Mouse (Mus musculus) liver, embryonic 14.5 days (tissue): ENCODE data around the gene Psrc1. TPM values are rescaled to one million over a fixed set of nuclear protein-coding genes. Genes with fewer than 3 reads are reported as not detected.
A peak's percentile ranks its signal among the peaks of the same experiment; 100 is the strongest.

Source experiments
- ATAC-seq: fragments of 200-750 bp; cut with Nextera tagmentation; 2 replicates; pipeline ENCODE4 v1.8.0; 2017; ENCODE audit warnings: moderate number of reproducible peaks, mild to moderate bottlenecking, moderate library complexity; ENCODE audit not compliant: insufficient read depth
- DNase-seq, 3 experiments: peaks; one replicate each; pipeline ENCODE4 v3.0.0-alpha.2; 2012 to 2013; ENCODE audit warnings: low read depth in 3 of 3, low spot score in 3 of 3
- H3K27ac ChIP-seq: fragments of 300-500 bp; sonication (generic); 2 replicates; pipeline ENCODE4 v1.5.1; 2014; ENCODE audit warnings: moderate library complexity, mild to moderate bottlenecking, control low read depth, inconsistent platforms
- H3K27me3 ChIP-seq: fragments of 300-500 bp; sonication (generic); 2 replicates; pipeline ENCODE4 v1.6.1; 2014; ENCODE audit warnings: mild to moderate bottlenecking, low read length, moderate library complexity; ENCODE audit not compliant: control insufficient read depth, insufficient read depth
- H3K36me3 ChIP-seq: fragments of 300-500 bp; sonication (generic); replicated peaks from 2 replicates; pipeline ENCODE4 v1.6.1; 2014; ENCODE audit warnings: low read depth; ENCODE audit not compliant: control insufficient read depth, insufficient read depth
- H3K4me1 ChIP-seq, 2 experiments: fragments of 200-500 bp in 1 of 2; fragments of 300-500 bp in 1 of 2; sonication (generic) in 1 of 2; replicated peaks; 2 replicates each; pipeline ENCODE4 v1.6.1; 2012 to 2014; ENCODE audit warnings: antibody characterized with exemption in 1 of 2, inconsistent platforms in 1 of 2, low read length in 1 of 2; ENCODE audit not compliant: control insufficient read depth in 2 of 2, insufficient read depth in 2 of 2
- H3K4me2 ChIP-seq: fragments of 300-500 bp; sonication (generic); 2 replicates; pipeline ENCODE4 v1.6.1; 2014; ENCODE audit warnings: low read depth, mild to moderate bottlenecking, control low read depth, moderate library complexity
- H3K4me3 ChIP-seq, 2 experiments: fragments of 200-500 bp in 1 of 2; fragments of 300-500 bp in 1 of 2; sonication (generic) in 1 of 2; 2 replicates each; pipeline ENCODE4 v1.5.1; 2012 to 2014; ENCODE audit warnings: low read depth in 2 of 2, low read length in 2 of 2, mild to moderate bottlenecking in 2 of 2, control low read depth in 1 of 2, inconsistent platforms in 1 of 2, moderate library complexity in 1 of 2; ENCODE audit not compliant: insufficient read depth in 1 of 2
- H3K9ac ChIP-seq: fragments of 300-500 bp; sonication (generic); replicated peaks from 2 replicates; pipeline ENCODE4 v1.6.1; 2014; ENCODE audit warnings: mild to moderate bottlenecking, control low read depth, moderate library complexity
- H3K9me3 ChIP-seq: fragments of 300-500 bp; sonication (generic); 2 replicates; pipeline ENCODE4 v1.6.1; 2016; ENCODE audit warnings: low read length, mixed read lengths; ENCODE audit not compliant: control insufficient read depth
- CTCF ChIP-seq: IDR thresholded peaks from 2 replicates; pipeline ENCODE4 v1.5.1; 2016; ENCODE audit warnings: antibody characterized with exemption, low read depth, control low read depth
- EP300 ChIP-seq: IDR thresholded peaks from 2 replicates; pipeline ENCODE4 v1.6.1; 2016; ENCODE audit warnings: antibody characterized with exemption, low read depth
- WGBS: fragments of 180-500 bp; shearing (Covaris S2); extraction: QIAGEN DNeasy Blood & Tissue Kit; methylation state at CpG from one replicate; pipeline ENCODE4 v1.1.7; 2014; ENCODE audit not compliant: insufficient replicate concordance; 5-methylcytosine and 5-hydroxymethylcytosine counted together
- polyA plus RNA-seq, 2 experiments: library from polyadenylated mRNA; depleted of rRNA in 1 of 2; stranded (reverse) in 1 of 2; unstranded in 1 of 2; fragments of >200 nt; fragmentation: Nextera tagmentation in 1 of 2; extraction: Ambion mirVana in 1 of 2; gene quantifications; 2 replicates each; pipeline versions ENCODE4 v1.2.1 to v1.2.3; 2012 to 2014

Psrc1 gene
- polyA plus RNA-seq, 2 experiments: 12.3 to 20.3 TPM

DNA sequence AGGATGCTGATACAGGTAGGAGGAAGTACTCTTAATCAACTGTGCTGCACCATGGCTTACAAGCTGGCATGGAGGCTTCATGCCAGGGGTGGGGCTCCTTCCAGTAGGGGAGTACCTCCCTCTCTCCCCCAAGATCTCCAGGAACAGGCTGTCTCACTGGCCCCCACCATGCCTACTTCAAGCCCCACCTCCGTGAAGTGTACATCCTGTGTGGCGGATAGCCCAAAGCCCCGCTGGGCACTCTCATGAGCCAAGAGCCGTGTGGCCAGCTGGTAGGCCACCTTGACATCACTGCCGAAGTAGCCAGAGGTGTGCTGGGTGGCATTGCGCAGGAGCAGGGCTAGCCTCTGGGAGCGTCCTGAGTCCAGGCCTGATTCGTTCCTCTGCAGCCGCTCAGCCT is 14.6 kb downstream of the Psrc1 start:
- no peak for DNase-seq
- no peak for ATAC-seq
- TF ChIP-seq CTCF: no peak
- TF ChIP-seq EP300: no peak
- Histone ChIP-seq H3K4me2 (no peak overlapping the region), H3K9me3 (no peaks in the 10 kb centered on the region), H3K36me3 (no peaks in the 10 kb centered on the region), H3K27ac (no peak overlapping the region), H3K9ac (no peak overlapping the region), H3K27me3 (no peaks in the 10 kb centered on the region), H3K4me1 (no peaks in the 10 kb centered on the region), H3K4me3 (no peak overlapping the region)
- 81% methylated on average over 9 of the region's 9 CpGs for WGBS

DNA sequence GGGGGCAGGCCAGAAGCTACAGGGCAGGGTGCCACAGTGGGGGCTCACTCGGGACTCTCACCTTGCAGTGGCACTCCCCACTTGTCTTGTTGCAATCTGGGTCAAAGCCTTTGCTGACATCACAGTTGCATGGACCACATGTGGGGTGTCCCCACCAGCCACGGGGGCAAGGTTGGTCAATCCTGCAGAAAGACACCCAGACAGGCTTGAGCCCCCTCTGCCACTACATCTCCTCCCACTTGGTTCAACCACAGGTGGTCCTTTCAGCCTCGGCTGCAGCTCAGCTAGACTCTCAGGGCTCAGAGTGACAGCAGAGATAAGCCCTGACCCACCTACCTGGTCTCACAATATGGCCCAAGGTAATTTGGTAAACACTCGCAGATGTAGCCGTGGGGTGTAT is 16.8 kb downstream of the Psrc1 start:
- Histone ChIP-seq H3K27me3 (no peaks in the 10 kb centered on the region), H3K4me3 (no peak overlapping the region), H3K9me3 (no peaks in the 10 kb centered on the region), H3K27ac (no peak overlapping the region), H3K9ac (no peak overlapping the region), H3K36me3 (no peaks in the 10 kb centered on the region), H3K4me1 (no peaks in the 10 kb centered on the region), H3K4me2 (no peak overlapping the region)
- DNase-seq (no peak), ATAC-seq (no peak)
- no peak for TF ChIP-seq EP300
- no peak for TF ChIP-seq CTCF
- 50% methylated on average over 5 of the region's 5 CpGs for WGBS

DNA sequence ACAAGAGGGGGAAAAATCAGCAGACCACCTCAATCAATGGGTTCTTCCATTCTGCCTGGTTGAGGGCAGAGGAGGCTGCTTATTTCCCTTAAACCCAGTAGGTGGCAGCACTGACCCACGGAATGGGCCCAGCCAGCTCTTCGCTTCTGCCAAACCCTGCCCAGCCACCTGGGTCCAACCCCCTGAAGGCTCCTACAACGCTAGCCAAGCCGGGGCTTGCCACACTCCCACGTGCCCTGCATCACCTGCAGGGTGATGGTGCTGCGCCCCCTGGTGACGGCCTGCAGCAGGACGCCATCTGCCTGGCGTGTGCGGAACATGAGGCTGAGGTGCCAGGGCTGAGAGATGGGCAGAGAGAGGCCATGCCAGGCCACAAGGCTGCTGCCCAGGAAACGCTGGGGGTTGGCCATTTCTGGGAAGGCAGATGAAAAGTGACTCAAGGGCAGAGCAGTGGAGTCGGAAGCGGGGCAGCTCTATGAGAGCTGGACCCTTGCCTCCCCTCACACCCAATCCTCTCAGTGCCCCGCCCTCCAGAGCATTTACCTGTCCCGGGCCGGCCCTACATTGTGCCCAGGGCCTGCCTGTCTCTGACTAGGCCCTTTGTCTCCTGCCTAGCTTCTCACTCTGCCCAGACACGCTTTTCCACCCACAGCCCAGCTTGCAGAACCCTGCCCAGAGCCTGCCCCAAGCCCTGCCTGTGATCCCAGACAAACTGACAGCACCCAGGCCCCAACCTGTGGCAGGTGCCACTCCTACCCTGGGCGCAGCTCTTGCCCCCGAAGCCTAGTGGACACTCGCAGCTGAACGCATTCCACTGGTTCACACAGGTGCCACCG is 18.3 kb downstream of the Psrc1 start:
- WGBS: 28% methylated on average over 22 of the region's 22 CpGs

DNA sequence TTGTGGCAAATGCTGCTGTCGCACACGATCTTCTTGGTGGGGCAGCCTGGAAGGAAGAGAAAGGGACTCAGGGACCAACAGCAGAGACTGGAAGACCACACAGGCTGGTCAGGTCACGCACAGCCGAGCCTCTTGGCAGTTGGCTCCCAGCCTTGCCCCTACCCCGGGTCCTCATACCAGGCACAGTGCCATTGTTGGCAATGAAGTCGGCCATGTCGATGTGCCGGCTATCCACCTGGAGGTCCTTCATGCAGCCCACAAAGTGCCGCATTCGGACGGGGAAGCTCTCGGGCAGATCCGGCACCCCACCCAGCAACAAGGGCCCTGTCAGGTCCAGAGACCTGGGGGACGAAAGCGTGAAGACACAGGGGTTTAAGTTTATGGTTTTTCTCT is 18.9 kb downstream of the Psrc1 start:
- Histone ChIP-seq H3K4me3 (no peak overlapping the region), H3K36me3 (no peaks in the 10 kb centered on the region), H3K27me3 (no peaks in the 10 kb centered on the region), H3K27ac (no peak overlapping the region), H3K9ac (no peak overlapping the region), H3K4me2 (no peak overlapping the region), H3K9me3 (no peaks in the 10 kb centered on the region), H3K4me1 (no peaks in the 10 kb centered on the region)
- 84% methylated on average over 15 of the region's 15 CpGs for WGBS
- ATAC-seq: no peak
- TF ChIP-seq EP300 (no peak), CTCF (no peak)
- DNase-seq: no peak

More for the DNA sequence above, 18.3 kb downstream of the Psrc1 start:
- DNase-seq (peak; percentile 43 to 59 (median 45)), ATAC-seq (peak; percentile 56)
- TF ChIP-seq CTCF (peak; percentile 96), EP300 (no peak)
- Histone ChIP-seq H3K27me3 (no peaks in the 10 kb centered on the region), H3K27ac (no peak overlapping the region), H3K9me3 (no peaks in the 10 kb centered on the region), H3K4me1 (no peaks in the 10 kb centered on the region), H3K4me3 (no peak overlapping the region), H3K4me2 (no peak overlapping the region), H3K9ac (no peak overlapping the region), H3K36me3 (no peaks in the 10 kb centered on the region)

DNA sequence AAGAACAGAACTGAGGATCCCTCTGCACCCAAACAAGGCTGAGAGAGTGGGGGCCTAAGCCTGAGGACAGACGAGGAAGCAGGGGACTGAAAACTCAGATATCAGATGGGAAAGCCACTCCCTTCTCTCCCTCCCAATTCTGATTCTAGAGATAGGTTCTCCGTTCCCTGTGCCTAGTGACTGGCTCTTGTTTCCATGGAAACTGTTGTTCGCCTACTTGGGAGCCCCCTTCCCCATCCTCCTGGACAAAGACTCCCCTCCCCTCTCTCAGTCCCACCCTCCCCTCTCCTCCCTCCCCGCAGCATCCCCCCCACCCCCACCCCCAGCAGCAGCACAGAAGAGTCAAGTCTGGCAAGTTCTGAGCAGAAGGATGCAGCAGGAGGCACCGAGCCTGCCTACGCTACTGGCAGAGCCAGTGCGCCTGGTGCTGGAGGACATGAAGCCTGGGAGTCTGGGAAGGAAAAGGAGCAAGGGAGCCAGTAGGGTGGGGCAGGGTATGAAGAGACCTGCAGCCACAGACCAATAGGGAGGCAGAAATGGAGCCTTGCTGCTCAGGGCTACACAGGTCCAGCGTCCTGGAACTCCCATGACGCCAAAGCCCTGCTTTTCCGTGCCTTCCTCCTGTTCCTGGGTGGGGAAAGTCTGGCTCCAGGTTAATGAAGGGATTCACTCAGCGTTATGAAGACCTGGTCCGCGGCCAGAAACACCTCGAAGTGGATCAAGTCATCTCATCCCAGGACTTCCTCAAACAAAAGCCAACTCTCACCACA is 22.1 kb downstream of the Psrc1 start:
- DNase-seq (no peak), ATAC-seq (no peak)
- Histone ChIP-seq H3K4me2 (no peak overlapping the region), H3K4me3 (no peak overlapping the region), H3K36me3 (no peaks in the 10 kb centered on the region), H3K27ac (no peak overlapping the region), H3K9ac (no peak overlapping the region), H3K4me1 (no peaks in the 10 kb centered on the region), H3K9me3 (no peaks in the 10 kb centered on the region), H3K27me3 (no peaks in the 10 kb centered on the region)
- 53% methylated on average over 14 of the region's 14 CpGs for WGBS
- TF ChIP-seq EP300 (no peak), CTCF (no peak)
